Mouse (Mus musculus) spleen, postnatal 36 days (tissue): ENCODE measurements around the gene Smim22.
A peak's percentile ranks its signal among the peaks of the same experiment; 100 is the strongest.

ENCODE experiments used
- DNase-seq, 2 experiments: peaks; one replicate each; pipeline ENCODE4 v3.0.0; 2022; ENCODE audit warnings: low spot score in 2 of 2, mixed read lengths in 1 of 2

Gene Smim22

DNA sequence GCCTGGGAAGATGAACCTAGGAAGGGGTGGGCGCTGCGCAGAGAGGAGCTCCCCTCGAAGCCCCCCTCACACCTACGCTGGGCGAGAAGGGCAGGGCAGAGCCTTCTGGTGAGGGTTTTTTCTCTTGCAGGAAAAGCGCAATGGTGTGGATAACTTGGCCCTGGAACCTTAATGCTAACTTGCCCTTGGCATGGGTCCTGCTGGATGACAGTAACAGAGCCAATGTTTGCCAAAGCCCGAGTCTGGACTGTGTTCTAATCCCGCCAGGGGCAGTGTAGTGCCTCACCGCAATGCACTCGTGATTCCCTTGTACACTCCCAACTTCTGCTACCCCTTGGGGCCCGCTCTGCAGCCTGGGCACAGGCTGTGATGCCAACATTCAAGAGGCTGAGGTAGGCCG lies 988 bp downstream of the Smim22 start:
- no peak for DNase-seq

DNA sequence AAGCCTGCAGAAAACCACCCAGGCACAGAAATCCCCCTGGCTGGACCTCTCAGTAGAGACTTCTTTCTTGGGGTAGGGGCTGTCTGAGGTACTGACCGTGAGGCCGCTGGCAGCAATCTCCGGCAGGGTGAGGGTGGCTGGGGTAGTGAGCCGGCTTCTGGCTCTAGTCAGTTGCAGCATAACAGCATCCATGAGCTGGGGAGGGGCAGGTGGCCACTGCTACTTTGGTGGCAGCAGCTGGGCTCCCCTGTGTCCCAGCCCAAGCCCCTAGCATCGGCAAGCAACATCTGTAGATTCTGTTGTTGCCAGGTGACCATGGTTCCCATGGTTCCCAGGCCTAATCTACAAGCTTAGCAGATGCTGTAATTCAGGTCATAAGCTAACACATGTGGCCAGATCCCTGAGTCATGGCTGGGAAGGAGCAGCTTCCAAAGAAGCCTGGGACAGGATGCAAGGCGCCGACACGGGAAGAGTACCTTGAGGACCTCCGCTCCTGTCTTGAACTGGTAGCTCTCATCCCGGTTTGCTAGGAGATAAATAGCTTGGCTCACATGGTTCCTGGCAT lies 3.4 kb downstream of the Smim22 start:
- DNase-seq = no peak

DNA sequence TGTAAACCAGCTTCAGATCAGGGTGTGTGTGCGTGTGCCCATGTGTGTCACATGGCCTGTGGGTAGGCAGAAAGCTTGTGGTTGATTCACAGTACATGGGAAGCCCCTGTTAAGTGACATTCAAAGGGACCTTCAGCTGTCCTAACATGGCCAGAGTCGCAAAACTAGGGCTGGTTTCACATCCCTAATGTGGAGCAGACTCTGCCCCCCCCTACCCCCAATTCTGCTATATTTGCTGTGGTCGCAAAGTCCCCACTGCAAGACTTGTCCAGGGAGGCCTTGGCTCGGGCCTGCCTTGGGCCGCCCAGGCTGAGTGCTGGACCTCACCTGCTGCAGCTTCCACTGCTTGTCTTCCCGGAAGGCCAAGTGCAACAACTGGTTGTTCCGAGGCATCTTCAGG lies 4.2 kb downstream of the Smim22 start:
- DNase-seq = peak; percentile 70 to 72

DNA sequence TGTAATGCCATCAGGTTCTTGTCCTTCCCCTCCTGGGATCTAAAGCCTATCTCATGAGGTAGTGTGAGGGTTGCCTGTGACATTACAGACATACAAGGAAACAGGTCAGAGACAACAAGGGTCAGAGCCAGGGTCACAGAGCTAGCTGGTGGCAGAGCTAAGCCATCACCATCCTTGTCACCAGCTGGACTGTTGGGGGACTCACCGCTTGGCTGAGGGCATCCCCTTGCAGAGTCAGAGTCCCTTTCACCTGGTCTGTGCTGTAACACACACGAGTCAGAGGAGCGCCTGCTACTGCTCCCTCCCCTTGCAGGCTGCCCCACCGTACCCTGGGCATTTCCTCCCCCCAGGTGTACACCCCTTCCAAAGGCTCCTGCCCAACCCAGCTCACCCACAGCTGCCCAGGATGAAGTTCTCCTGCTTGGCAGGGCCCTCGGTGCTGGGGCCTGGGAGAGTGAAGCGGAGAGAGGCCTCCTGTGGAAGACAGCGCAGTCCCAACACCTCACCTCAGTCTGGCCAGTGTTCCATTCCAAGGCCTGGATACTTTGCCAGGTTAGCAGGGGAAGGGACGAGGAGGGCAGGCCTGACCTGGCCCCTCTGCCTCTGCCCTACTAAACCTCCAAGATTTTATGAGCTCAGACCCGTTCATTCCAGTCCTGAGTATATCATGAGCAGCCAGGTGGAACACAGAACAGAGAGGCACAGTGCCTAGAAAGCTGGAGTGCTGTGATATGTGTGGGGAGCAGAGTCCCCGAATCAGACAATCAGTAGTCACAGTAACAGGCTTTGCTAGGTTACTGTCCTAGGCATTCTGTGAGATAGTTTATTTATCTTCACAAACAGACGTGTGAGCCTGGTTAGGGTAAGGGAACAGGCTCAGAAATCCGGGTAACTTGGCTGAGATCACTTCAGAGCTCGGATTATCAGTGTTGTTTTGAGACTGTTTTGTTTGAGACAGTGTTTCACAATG lies 5.2 kb downstream of the Smim22 start:
- peak; percentile 9 to 29 for DNase-seq

DNA sequence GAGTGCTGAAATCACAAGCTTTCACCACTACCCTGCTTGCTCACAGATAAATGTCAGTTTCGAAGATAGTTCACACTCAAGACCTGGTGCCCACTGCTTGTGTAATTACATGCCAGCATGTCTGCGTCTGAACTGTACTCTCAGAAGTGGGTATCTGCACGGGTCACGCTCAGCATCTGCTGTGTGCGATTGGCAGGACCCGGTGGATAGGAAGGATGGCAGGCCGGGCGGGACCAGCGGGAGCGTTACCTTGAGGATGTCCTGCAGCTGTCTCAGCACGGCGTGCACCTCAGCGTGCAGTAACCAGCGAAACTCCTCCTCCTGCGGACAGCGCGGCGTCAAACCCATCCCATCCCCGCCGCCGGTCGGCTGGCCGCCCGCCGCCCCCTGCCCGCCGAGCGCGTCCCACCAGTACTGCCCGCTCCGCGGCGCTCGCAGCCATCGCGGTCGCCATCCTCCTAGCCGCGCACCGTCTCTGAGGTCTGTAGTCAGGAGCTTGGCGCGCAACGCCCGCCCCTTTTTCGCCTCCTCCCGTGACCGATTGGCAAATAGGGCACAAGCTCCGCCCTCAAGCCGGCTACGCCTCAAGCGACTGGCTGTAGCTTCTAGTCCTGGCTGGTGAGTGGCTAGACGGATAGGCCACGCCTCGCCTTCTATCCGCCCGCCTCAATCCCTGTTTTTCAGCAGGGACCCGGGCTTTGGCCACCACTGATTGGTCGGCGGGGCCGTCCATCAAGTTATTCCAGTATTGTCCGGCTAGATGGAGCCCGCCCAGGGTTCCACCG lies 6.2 kb downstream of the Smim22 start, which contains the start of gene Rogdi:
TSS of gene Rogdi (minus strand) at position 500 of the 785 bp plus-strand sequence.
- DNase-seq = peak; percentile 96 to 97

DNA sequence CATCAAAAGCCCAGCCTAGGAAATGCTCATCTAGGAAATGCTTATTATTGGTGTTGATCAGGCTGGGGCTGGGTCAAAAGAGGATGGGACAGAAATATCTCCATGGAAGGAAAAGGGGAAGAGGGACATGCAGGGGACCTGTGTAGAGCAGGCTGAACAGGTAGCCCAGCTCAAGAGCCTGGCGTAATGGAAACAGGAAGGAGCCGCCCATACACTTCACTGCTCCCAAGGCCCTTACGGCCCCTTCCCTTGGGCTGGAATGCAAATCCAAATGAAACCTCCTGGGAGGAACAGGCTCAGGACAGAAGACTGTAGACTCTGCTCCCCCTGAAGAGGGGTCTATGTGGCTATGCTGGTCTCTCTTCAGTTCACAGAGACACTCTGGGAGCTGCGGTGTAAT lies 7.5 kb downstream of the Smim22 start:
- no peak for DNase-seq

DNA sequence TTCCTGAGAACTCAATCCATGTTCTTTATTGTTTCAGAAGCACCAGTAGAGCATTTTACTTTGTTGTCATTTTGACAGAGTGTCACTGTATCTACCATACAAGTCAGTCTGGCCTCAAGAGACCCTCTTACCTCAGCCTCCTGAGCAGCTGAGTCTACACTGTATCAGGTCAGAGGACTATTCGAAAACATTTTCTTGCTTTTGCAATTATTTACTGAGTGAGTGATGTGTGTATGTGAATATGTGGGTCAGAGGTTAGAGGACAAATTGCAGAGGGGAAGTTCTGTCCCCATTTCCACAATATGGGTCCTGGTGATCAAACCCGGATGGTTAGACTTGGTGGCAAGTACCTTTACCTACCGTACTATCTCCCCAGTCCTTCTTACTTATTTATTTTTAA lies 16.9 kb downstream of the Smim22 start:
- no peak for DNase-seq

DNA sequence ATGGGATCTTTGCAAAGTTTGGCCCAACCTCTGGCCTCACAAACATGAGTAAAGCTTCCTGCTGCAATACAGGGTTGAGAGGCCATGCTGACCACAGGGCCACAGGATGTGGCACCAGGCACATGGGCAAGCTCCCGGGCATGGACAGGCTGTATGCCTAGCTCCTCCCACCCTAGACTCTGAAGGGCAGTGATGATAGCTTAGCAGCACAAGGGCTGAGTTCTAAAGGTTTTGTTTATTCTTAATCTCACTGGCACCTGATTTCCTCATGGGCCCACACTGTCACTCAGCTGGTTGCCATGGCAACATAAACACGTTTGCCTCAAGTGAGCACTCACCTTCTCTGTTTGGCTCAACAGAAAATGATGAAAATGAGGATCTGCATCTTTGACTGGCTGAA lies 22.8 kb downstream of the Smim22 start:
- DNase-seq = no peak

DNA sequence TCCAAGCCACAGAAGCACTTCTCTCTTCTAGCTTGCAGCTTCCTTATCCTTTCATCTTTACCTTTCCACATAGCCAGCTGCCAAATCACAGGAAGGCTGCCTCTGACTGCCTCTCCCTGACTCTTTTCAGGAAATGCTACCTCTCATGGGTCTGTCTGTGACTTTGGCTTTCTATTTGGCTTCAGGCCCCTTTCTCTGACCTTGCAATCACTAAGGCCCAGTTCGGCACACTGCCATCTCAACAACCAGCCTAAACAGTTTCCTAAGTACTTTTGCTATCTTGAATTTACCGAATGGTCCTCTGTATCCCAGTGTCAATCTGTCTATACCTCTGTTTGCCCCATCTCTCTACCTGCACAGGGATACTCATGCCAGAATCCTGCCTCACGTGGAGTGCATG lies 28.5 kb downstream of the Smim22 start:
- DNase-seq = no peak

DNA sequence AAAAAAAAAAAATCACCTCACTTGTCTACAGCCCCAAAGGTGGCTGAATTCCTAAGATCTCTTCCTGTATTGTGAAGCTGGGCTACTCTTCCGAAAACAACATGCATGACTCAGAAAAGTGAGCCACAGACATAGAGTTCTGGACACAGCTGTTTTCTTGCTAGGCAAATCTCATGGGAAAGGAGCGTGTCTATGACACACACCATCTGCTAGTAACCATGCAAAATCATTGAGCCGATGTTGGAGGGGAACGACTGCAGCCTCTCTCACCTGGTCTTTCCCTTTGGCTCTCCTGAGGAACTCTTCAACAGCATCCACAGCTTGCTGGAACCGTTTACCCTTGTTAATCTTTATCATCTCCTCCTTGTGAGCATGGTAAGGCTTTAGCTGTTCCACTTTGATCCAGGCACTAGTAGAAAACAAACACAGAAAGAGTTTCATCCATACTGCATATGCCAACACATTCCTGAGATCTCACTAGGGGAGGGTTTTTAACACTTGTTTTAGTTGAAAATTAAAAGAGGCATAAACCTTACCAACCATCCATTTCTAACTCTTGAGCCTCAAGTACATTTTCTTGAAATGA lies 29.7 kb downstream of the Smim22 start:
- DNase-seq = no peak

DNA sequence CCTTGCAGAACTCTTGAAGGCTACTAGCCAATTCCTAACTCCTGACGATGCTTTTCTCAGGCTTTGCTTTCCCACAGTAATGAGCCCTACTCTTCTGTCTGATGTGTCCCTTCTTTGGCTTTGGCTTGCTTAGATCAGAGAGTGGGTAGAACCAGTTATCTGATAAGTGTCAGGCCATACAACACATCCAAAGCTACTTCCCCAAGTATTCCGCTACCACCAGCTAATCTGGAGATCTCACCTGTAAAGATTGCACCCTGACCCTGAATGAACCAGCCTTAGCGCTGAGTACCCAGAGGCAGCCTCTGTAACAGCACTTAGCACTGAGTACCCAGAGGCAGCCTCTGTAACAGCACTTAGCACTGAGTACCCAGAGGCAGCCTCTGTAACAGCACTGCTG lies 38.2 kb downstream of the Smim22 start:
- no peak for DNase-seq

DNA sequence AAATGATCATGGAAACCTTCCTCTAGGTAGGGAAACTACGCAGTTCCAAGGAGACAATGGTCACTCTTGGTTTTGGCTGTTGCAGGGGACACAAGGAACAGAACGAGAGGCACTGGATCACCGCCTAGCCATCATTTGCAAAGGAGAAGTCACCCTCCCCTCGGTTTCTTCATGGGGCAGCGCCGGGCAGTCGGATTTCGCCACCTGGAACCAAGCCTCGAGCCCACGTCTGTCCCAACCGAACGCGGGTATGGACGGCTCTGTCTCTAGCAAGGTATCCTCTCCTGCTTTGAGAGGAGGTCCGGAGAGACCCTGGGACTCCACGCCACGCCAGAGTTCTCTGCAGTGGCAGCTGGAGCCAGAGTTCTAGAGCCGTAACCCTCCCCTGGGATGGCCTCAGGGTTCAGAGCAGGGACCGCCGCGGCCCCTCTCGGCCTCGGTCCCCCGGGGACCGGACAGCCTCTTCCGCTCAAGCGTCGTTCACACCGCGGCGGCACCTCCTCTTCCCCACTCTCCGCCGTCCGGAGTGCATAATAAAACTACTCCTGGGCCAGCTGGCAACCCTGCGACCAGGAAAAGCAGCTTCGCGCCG lies 42.2 kb downstream of the Smim22 start:
- no peak for DNase-seq

DNA sequence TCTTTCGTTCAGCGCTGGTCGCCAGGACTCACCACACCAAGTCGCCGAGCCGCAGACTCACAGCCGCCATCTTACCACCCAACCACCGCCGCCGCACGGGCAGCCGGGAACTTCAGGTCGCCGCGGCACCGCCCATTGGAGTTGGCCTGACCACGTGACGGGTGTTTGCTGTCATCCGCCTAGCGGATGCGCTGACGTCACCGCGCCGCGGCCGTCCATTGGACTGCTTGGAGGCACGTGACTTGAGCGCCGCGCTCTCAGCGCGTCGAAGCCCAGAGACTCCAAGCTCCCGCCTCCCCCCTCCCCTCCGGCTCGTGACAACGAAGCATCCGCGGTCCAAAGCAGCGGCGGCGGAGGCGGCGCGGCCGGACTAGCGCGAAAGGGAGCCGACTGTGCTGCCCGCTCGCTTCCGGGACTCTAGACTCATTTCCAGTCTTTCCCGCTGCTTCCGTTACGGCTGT lies 42.7 kb downstream of the Smim22 start, which contains the start of the genes Glyr1 and Ubn1:
TSS of gene Glyr1 (minus strand) at position 90 of the 461 bp plus-strand sequence.
TSS of gene Ubn1 (plus strand) at position 284 of the 461 bp plus-strand sequence.
- DNase-seq = peak; percentile 100

DNA sequence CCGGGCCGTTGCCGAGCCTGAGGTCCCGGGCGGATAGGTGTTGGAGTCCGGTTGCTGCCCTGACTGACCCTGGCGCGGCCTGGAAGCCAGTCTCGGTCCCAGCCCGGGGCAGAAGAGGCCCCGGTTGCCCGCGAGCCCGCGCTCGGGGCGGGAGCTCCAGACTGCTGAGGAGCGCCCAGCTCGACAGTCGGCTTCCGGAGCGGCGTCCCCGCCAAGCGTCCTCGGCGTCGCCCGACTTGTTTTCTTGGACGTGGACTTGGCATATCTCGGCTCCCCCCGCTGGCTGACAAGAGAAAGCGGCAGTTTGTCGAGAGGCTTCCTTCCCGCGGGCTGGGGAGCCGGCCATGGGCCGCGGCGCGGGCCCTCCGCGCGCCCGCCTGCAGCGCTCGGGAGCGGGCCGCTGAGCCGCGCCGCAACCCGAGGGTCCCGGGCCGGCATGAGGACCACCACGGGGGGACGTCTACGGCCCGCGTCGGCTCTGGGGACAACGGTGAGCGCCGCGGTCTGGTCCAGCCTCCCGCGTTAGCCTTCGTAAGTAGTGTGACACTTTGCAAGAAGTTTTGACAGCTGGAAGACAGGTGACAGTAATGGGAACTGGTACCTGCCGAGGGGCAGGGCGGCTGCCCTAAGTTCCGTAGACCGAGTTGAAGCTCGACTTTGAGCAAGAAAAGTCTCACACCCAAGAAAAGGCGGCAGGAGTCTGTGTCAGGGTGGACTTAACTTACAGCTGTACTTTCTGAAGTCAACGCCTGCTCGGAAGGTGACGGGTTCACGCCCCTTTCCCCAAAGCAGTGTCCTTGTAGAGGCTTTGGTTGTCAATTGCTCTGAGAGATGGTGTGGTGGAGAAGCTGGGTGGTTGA lies 43.4 kb downstream of the Smim22 start:
- peak; percentile 69 for DNase-seq
